Mouse (Mus musculus): ENCODE measurements around the gene Slc25a23. TPM values are rescaled to one million over a fixed set of nuclear protein-coding genes. Genes with fewer than 3 reads are reported as not detected.

Slc25a23 gene
- polyA plus RNA-seq, 1 experiment: 10.4 TPM

DNA sequence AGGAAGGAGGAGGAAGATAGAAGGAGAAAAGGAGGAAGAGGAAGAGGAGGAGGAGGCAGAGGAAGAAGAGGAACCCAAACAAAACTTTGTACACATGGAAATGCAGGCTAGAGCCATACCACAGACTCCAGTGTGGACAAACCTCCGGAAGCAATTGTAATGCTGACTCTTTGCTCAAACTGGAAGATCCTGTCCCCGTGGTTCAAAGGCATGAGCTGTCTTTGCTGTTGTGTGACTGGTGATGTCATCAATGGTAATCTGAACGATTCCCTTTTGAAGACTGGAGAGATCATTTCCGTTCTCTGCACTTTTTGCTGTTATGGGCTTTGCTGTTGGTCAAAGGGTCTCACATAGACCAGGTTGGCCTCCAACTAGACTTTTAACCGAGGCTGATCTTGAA, 38.7 kb upstream of the Slc25a23 start:
- Histone ChIP-seq H3K4me1 (ENCODE audit: control insufficient read depth, insufficient read depth, low read length) (no peaks in the 10 kb centered on the region), H3K4me3 (ENCODE audit: insufficient read depth, low read length) (no peak overlapping the region), H3K27ac (ENCODE audit: insufficient read depth, low read length) (no peak overlapping the region)
- no peak for TF ChIP-seq CTCF (IDR thresholded peaks at IDR 0.05; ENCODE audit: borderline replicate concordance, insufficient read depth, low read length)
- TF ChIP-seq POLR2A (IDR thresholded peaks at IDR 0.05; ENCODE audit: low read depth, low read length): no peak

DNA sequence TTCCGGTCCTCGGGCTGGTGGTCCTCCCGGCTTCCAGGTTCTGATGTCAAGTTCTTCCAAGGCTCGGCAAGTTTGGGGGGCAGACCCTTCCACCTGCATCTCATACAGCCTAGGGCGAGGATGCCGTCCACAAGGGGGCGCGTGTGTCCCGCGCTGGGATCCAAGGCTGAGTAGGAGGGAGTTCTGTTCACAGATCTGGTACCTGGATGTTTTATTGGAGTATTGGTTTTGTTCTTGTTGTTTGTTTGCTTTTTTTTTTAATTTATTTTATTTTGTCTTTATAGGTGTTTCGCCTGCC, 36.9 kb upstream of the Slc25a23 start:
- Histone ChIP-seq H3K4me3 (ENCODE audit: insufficient read depth, low read length) (peak overlapping the region; percentile 6; the same call in 1 of the 2 replicates), H3K27ac (ENCODE audit: insufficient read depth, low read length) (no peak overlapping the region), H3K4me1 (ENCODE audit: control insufficient read depth, insufficient read depth, low read length) (no peaks in the 10 kb centered on the region)
- peak; percentile 91 for TF ChIP-seq CTCF (IDR thresholded peaks at IDR 0.05; ENCODE audit: borderline replicate concordance, insufficient read depth, low read length)
- TF ChIP-seq POLR2A (IDR thresholded peaks at IDR 0.05; ENCODE audit: low read depth, low read length): no peak

DNA sequence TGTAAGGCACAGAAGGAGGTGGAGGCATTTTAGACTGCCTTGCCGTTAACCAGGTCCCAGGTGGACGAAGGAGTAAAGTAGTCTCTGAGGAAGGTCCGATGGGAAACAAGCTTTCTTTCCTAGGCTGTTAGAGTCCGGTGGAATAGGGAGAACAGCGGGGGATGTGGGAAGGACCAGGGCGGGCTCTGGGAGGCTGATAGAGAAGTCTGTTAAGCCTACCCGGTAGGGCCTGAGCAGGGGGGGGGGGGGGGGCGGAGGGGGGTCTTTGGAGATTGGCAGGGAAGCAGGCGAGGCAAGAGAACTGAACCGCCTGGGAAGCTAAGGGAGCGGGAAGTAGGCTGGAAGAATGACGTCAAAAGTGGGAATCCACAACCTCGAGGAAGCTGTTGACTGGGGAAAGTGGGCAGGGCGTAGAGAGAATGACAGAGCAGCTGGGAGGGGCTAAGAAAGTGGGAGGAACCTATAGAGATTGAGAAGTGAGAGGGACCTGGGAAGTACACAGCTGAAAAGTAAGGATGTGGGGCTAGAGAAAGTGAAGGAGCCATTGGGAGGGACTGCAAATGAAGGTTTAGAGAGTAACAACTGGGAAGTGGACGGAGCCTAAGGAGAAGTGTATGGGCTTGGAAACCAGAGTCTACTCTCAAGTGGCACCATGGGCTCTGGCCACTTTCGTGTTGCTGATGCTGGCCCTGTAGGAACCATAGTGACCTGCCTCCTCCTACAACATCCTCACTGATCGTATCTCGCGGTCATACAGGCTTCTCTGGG, 36.4 kb upstream of the Slc25a23 start:
- TF ChIP-seq CTCF (IDR thresholded peaks at IDR 0.05; ENCODE audit: borderline replicate concordance, insufficient read depth, low read length): no peak
- TF ChIP-seq POLR2A (IDR thresholded peaks at IDR 0.05; ENCODE audit: low read depth, low read length): 0 out of 2 replicates have a peak, but pooled peaks have one; percentile 32
- Histone ChIP-seq H3K4me3 (ENCODE audit: insufficient read depth, low read length) (peak overlapping the region; percentile 6; the same call in 1 of the 2 replicates), H3K27ac (ENCODE audit: insufficient read depth, low read length) (no peak overlapping the region), H3K4me1 (ENCODE audit: control insufficient read depth, insufficient read depth, low read length) (no peaks in the 10 kb centered on the region)

DNA sequence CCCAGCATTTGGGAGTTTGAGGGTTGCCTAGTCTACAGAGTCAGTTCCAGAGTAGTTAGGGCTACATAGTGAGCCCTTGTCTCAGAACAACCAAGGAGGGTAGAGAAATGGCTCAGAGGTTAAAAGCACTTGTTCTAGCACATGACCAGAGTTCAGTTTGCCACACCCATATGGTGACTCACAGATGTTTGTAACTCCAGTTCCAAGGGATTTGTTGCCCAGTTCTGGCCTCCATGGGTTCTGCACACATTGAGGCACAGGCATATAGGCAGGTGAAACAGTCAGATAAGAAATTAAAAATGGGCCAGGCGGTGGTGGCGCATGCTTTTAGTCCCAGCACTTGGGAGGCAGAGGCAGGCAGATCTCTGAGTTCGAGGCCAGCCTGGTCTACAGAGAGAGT, 34.6 kb upstream of the Slc25a23 start:
- Histone ChIP-seq H3K4me1 (ENCODE audit: control insufficient read depth, insufficient read depth, low read length) (no peaks in the 10 kb centered on the region), H3K4me3 (ENCODE audit: insufficient read depth, low read length) (no peak overlapping the region), H3K27ac (ENCODE audit: insufficient read depth, low read length) (no peak overlapping the region)
- TF ChIP-seq POLR2A (IDR thresholded peaks at IDR 0.05; ENCODE audit: low read depth, low read length) (no peak), CTCF (IDR thresholded peaks at IDR 0.05; ENCODE audit: borderline replicate concordance, insufficient read depth, low read length) (no peak)

DNA sequence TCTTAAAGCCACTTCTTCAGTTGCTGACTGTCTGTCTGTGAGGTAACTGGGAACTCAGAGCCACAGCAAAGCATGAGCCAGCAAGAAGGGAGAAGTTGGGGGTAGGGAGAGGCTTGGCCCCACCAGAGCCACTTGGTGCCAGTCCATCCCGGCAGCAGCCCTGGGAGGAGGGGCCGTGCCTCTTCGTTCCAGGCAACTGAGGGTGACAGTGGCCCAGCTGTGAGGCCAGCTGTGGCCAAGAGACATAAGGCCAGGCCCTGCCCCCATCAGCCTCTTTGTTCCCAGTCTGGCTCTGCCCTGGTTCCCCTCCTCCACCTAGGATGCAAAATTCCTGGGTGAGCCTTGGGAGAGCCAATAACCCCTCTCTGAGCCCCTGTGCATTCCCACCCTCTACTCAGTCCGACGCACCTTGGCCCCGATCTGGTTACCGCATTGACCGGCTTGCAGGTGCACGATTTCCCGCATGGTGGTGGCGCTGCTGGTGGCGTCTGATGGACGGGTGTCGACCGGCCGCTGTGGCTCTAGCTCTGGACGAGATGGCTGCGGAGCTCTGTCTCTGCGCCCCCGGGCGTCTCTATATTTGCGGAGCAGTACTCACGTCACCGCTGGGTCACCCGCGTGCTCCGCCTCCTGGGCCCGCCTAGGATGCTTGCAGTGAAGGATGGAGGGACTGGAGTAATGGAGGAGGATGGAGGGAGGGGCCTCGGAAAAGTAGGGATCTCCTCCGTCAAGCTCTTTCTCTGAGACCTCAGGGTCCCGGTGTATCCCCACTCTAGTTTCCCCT, 27.6 kb upstream of the Slc25a23 start, which contains the start of gene Tubb4a:
TSS of gene Tubb4a (minus strand) at position 734 of the 784 bp plus-strand sequence.
- H3K4me3 ChIP-seq (ENCODE audit: insufficient read depth, low read length): peak within 1 kb of the TSS; percentile 24; the same call in 1 of the 2 replicates
- no peak within 1 kb of the TSS for H3K27ac ChIP-seq (ENCODE audit: insufficient read depth, low read length)
- H3K4me1 ChIP-seq (ENCODE audit: control insufficient read depth, insufficient read depth, low read length): no peaks in the 10 kb centered on the region
- TF ChIP-seq POLR2A (IDR thresholded peaks at IDR 0.05; ENCODE audit: low read depth, low read length) (no peak), CTCF (IDR thresholded peaks at IDR 0.05; ENCODE audit: borderline replicate concordance, insufficient read depth, low read length) (no peak)

DNA sequence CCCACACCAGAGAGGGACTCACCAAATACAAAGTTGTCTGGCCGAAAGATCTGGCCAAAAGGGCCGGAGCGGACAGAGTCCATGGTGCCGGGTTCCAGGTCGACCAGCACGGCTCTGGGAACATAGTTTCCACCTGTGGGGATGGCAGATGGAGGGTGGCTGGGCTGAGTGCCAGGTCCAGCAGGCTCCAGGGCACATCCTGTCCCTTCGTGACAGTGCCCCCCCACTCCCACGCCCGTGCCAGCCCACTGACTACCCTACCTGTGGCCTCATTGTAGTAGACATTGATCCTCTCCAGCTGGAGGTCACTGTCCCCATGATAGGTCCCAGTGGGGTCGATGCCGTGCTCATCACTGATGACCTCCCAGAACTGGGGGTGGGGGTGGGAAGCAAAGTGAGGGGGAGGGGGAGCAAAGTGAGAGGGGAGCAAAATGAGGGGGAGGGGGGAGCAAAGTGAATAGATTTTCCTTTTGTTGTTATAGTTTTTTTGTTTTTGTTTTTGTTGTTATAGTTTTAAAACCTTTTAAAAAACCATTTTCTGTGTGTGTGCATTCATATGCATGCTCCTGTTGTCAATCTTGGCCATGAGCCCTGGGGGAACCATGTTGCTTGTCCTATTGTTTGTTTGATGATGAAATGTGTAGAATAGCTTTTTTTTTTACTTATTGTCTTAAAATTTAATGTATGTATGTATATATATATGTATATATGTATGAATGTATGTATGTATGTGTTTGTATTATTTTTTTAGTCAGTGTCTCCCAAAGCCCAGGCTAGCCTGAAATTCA, 26.5 kb upstream of the Slc25a23 start:
- no peak overlapping the region for H3K4me3 ChIP-seq (ENCODE audit: insufficient read depth, low read length)
- no peak overlapping the region for H3K27ac ChIP-seq (ENCODE audit: insufficient read depth, low read length)
- TF ChIP-seq CTCF (IDR thresholded peaks at IDR 0.05; ENCODE audit: borderline replicate concordance, insufficient read depth, low read length) (no peak), POLR2A (IDR thresholded peaks at IDR 0.05; ENCODE audit: low read depth, low read length) (no peak)
- H3K4me1 ChIP-seq (ENCODE audit: control insufficient read depth, insufficient read depth, low read length): no peaks in the 10 kb centered on the region

DNA sequence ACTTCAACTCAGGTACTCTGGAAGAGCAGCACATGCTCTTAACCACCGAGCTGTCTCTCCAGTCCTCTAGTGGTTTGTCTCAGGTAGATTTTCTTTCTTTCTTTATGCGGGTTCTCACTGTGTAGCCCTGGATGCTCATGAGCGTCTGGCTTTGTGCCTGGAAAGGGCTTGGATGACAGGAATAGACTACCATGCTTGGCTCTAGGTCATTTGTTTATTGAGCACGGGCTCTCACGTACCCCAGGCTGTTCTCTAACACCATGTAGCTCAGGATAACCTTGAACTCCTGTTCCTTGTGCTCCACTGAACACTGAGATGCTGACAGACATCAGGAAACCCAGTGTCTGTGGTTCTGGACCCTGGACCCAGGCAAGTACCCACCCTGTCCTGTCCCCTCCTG, 22.8 kb upstream of the Slc25a23 start:
- Histone ChIP-seq H3K4me3 (ENCODE audit: insufficient read depth, low read length) (no peak overlapping the region), H3K27ac (ENCODE audit: insufficient read depth, low read length) (no peak overlapping the region), H3K4me1 (ENCODE audit: control insufficient read depth, insufficient read depth, low read length) (no peaks in the 10 kb centered on the region)
- TF ChIP-seq POLR2A (IDR thresholded peaks at IDR 0.05; ENCODE audit: low read depth, low read length) (no peak), CTCF (IDR thresholded peaks at IDR 0.05; ENCODE audit: borderline replicate concordance, insufficient read depth, low read length) (no peak)

DNA sequence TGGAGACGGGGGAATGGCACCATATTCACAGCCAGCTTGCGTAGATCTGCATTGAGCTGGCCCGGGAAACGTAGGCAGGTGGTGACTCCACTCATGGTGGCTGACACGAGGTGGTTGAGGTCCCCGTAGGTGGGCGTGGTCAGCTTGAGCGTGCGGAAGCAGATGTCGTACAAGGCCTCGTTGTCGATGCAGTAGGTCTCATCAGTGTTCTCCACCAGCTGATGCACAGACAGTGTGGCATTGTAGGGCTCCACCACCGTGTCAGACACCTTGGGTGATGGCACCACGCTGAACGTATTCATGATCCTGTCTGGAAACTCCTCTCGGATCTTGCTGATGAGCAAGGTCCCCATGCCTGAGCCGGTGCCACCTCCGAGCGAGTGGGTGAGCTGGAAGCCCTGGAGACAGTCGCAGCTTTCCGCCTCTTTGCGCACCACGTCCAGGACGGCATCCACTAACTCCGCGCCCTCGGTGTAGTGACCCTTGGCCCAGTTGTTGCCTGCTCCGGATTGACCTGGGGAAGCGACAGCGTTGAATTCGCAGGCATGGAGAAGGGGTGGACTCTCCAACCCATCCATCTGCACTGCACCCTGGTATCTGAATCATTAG, 21.7 kb upstream of the Slc25a23 start:
- TF ChIP-seq POLR2A (IDR thresholded peaks at IDR 0.05; ENCODE audit: low read depth, low read length) (no peak), CTCF (IDR thresholded peaks at IDR 0.05; ENCODE audit: borderline replicate concordance, insufficient read depth, low read length) (no peak)
- Histone ChIP-seq H3K4me1 (ENCODE audit: control insufficient read depth, insufficient read depth, low read length) (no peaks in the 10 kb centered on the region), H3K27ac (ENCODE audit: insufficient read depth, low read length) (no peak overlapping the region), H3K4me3 (ENCODE audit: insufficient read depth, low read length) (no peak overlapping the region)

DNA sequence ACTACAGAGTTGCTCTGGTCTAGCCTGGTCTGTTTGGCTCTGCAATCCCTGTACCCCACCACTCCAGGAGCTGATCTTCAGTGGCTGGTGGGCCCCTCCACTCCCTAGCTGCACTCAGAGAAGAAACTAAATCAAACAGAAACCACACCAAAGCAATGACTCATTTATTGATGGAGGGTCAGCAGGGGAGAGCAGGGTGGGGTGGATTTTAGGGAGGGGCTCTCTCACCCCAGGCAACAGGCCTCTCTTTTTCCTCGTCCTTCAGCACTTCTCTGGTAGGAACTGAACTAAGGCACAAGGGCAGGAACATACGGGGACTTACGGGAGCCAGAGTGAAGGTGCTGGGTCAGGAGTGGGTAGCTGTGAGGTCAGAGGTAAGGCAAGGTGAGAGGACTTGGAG, 20.3 kb upstream of the Slc25a23 start:
- Histone ChIP-seq H3K4me1 (ENCODE audit: control insufficient read depth, insufficient read depth, low read length) (no peaks in the 10 kb centered on the region), H3K27ac (ENCODE audit: insufficient read depth, low read length) (no peak overlapping the region), H3K4me3 (ENCODE audit: insufficient read depth, low read length) (no peak overlapping the region)
- TF ChIP-seq CTCF (IDR thresholded peaks at IDR 0.05; ENCODE audit: borderline replicate concordance, insufficient read depth, low read length): no peak
